14 mouse cellular contexts compared by ENCODE assay signal in genomic region chr19:44400076-44400475, GRCm38 (mm10). TPM values are rescaled to one million over a fixed set of nuclear protein-coding genes. Genes with fewer than 3 reads are reported as not detected.
DNase-seq lines count a peak whose midpoint lies in the region.
"Had no signal": no experiment of that assay in that cellular context is flagged by ENCODE, and none has a peak within 500 bp of the region (broad histone marks: within the 10 kb centered on the region; RNA-seq: fewer than 3 reads in every experiment).

No protein-coding gene starts in this region.

- DNase-seq in adipocyte (ENCODE audit: low spot score), result peak; percentile 65
- peak; percentile 80 for DNase-seq in cerebellum, adult 11-12 months
- DNase-seq in cerebellum, adult 9-10 months, result peak; percentile 81
- peak; percentile 75 to 77 for DNase-seq in cerebellum, postnatal 25 days
- DNase-seq in gastrocnemius, postnatal 4 days (ENCODE audit: low spot score in 2 of 2), result no peak
- DNase-seq in kidney, adult 18-20 months, result no peak
- DNase-seq in gastrocnemius, adult 8-10 months (ENCODE audit: low spot score in 2 of 2), result no peak
- DNase-seq: adrenal gland, adult 8-10 months; adrenal gland, postnatal 36 days; gastrocnemius, adult 2 months; gastrocnemius, postnatal 36 days; heart, adult 2 months; heart, postnatal 14 days; kidney, adult 2 months had no signal

RNA-seq across cellular contexts. Expression of gene Scd1, which starts 7.6 kb away (rescaled TPM):
- 10 to 100 TPM; 26.1 to 33.2 TPM for total RNA-seq in gastrocnemius, postnatal 4 days (2021)
- 10 to 100 TPM in 3 of 4 experiments, 1 to 10 TPM in 1; 9.2 to 25.2 (median 14.3) TPM for total RNA-seq in gastrocnemius, adult 8-10 months (2022)

Comparison
In these comparisons a context has a peak if more than half of its experiments do, and no peak if none do; other contexts are left out.
1. DNase-seq: peak in adipocyte (single experiment), cerebellum, adult 11-12 months (single experiment), cerebellum, adult 9-10 months (single experiment) and cerebellum, postnatal 25 days (2 of 2); none in gastrocnemius, postnatal 4 days (0 of 2), kidney, adult 18-20 months (single experiment) and gastrocnemius, adult 8-10 months (0 of 2).